Mouse (Mus musculus): ENCODE data around the gene Slc31a1.

Slc31a1 gene

GRCm38 (mm10) chr4:62360088-62360804 lies at the start of gene Slc31a1, which contains the start of gene Fkbp15:
Gene Slc31a1 (plus strand): TSS chr4:62360727.
Gene Fkbp15 (minus strand): TSS chr4:62360548.
- DNase-seq (ENCODE audit: low read depth in 2 of 2, low spot score in 2 of 2), result peak; percentile 92 to 94

GRCm38 (mm10) chr4:62312821-62313220 lies 47.7 kb upstream of the Slc31a1 start:
- DNase-seq (ENCODE audit: low read depth in 2 of 2, low spot score in 2 of 2), result no peak

- DNase-seq (ENCODE audit: low read depth in 2 of 2, low spot score in 2 of 2), result no peak
These were observed 46.8 kb upstream of the Slc31a1 start for GRCm38 (mm10) chr4:62313641-62314211.

- no peak for DNase-seq (ENCODE audit: low read depth in 2 of 2, low spot score in 2 of 2)
These were observed 46.0 kb upstream of the Slc31a1 start for GRCm38 (mm10) chr4:62314516-62314915.

GRCm38 (mm10) chr4:62316456-62316855 lies 44.1 kb upstream of the Slc31a1 start:
- DNase-seq (ENCODE audit: low read depth in 2 of 2, low spot score in 2 of 2), result no peak

GRCm38 (mm10) chr4:62318294-62318693 lies 42.2 kb upstream of the Slc31a1 start:
- no peak for DNase-seq (ENCODE audit: low read depth in 2 of 2, low spot score in 2 of 2)

- DNase-seq (ENCODE audit: low read depth in 2 of 2, low spot score in 2 of 2), result no peak
These were observed 37.8 kb upstream of the Slc31a1 start for GRCm38 (mm10) chr4:62322684-62323083.

GRCm38 (mm10) chr4:62326111-62326510 lies 34.4 kb upstream of the Slc31a1 start:
- no peak for DNase-seq (ENCODE audit: low read depth in 2 of 2, low spot score in 2 of 2)

GRCm38 (mm10) chr4:62328941-62329660 lies 31.4 kb upstream of the Slc31a1 start:
- DNase-seq (ENCODE audit: low read depth in 2 of 2, low spot score in 2 of 2), result no peak

- no peak for DNase-seq (ENCODE audit: low read depth in 2 of 2, low spot score in 2 of 2)
These were observed 28.6 kb upstream of the Slc31a1 start for GRCm38 (mm10) chr4:62331977-62332376.

GRCm38 (mm10) chr4:62338536-62338935 lies 22.0 kb upstream of the Slc31a1 start:
- no peak for DNase-seq (ENCODE audit: low read depth in 2 of 2, low spot score in 2 of 2)

GRCm38 (mm10) chr4:62344000-62344399 lies 16.5 kb upstream of the Slc31a1 start:
- DNase-seq (ENCODE audit: low read depth in 2 of 2, low spot score in 2 of 2), result peak; percentile 17 to 45

- no peak for DNase-seq (ENCODE audit: low read depth in 2 of 2, low spot score in 2 of 2)
These were observed 14.7 kb upstream of the Slc31a1 start for GRCm38 (mm10) chr4:62345827-62346226.

- no peak for DNase-seq (ENCODE audit: low read depth in 2 of 2, low spot score in 2 of 2)
These were observed 12.8 kb upstream of the Slc31a1 start for GRCm38 (mm10) chr4:62347605-62348328.

GRCm38 (mm10) chr4:62348329-62348705 lies 12.2 kb upstream of the Slc31a1 start:
- DNase-seq (ENCODE audit: low read depth in 2 of 2, low spot score in 2 of 2), result no peak

GRCm38 (mm10) chr4:62349371-62349770 lies 11.2 kb upstream of the Slc31a1 start:
- no peak for DNase-seq (ENCODE audit: low read depth in 2 of 2, low spot score in 2 of 2)

- no peak for DNase-seq (ENCODE audit: low read depth in 2 of 2, low spot score in 2 of 2)
These were observed 2.8 kb upstream of the Slc31a1 start for GRCm38 (mm10) chr4:62357631-62358148.

- DNase-seq (ENCODE audit: low read depth in 2 of 2, low spot score in 2 of 2), result no peak
These were observed 1.2 kb upstream of the Slc31a1 start for GRCm38 (mm10) chr4:62359256-62359775.

- DNase-seq (ENCODE audit: low read depth in 2 of 2, low spot score in 2 of 2), result peak; percentile 3 to 4
These were observed 403 bp downstream of the Slc31a1 start for GRCm38 (mm10) chr4:62360805-62361455.

- no peak for DNase-seq (ENCODE audit: low read depth in 2 of 2, low spot score in 2 of 2)
These were observed 1.0 kb downstream of the Slc31a1 start for GRCm38 (mm10) chr4:62361571-62361970.

Measured in CD8-positive naive resting alpha-beta T cell, adult 2 months (primary cell).